Mouse (Mus musculus) MEL (cell line): ENCODE measurements around the gene Epb41l4b. TPM values are rescaled to one million over a fixed set of nuclear protein-coding genes. Genes with fewer than 3 reads are reported as not detected.

ENCODE experiments used
- DNase-seq: peaks from one replicate; pipeline ENCODE4 v3.0.0; 2011; ENCODE audit warnings: low read depth, low spot score
- H3K27ac ChIP-seq: 2 replicates; pipeline ENCODE4 v1.5.1; 2012; ENCODE audit warnings: low read depth, mild to moderate bottlenecking, control low read depth, low read length, moderate library complexity; ENCODE audit not compliant: control insufficient read depth
- H3K27me3 ChIP-seq, 2 experiments: fragments of 150-350 bp in 1 of 2; sonication (generic) in 1 of 2; 2 replicates each; pipeline ENCODE4 v1.6.1; 2012; ENCODE audit warnings: low read length in 2 of 2, mild to moderate bottlenecking in 2 of 2, improper control_type of control experiment in 1 of 2, moderate library complexity in 1 of 2; ENCODE audit not compliant: insufficient read depth in 2 of 2, control insufficient read depth in 1 of 2
- H3K36me3 ChIP-seq, 2 experiments: 2 replicates each; pipeline ENCODE4 v1.6.1; 2012 to 2014; ENCODE audit warnings: low read length in 2 of 2, improper control_type of control experiment in 1 of 2, inconsistent platforms in 1 of 2, mild to moderate bottlenecking in 1 of 2; ENCODE audit not compliant: insufficient read depth in 2 of 2, control insufficient read depth in 1 of 2
- H3K4me1 ChIP-seq, 2 experiments: fragments of 150-350 bp in 1 of 2; sonication (generic) in 1 of 2; 2 replicates each; pipeline ENCODE4 v1.6.1; 2012; ENCODE audit warnings: low read length in 2 of 2, improper control_type of control experiment in 1 of 2, mild to moderate bottlenecking in 1 of 2; ENCODE audit not compliant: insufficient read depth in 2 of 2, control insufficient read depth in 1 of 2
- H3K4me3 ChIP-seq, 2 experiments: fragments of 150-350 bp in 1 of 2; sonication (generic) in 1 of 2; 2 replicates each; pipeline ENCODE4 v1.5.1; 2012; ENCODE audit warnings: low read depth in 2 of 2, low read length in 2 of 2, mild to moderate bottlenecking in 2 of 2, moderate library complexity in 2 of 2, control low read depth in 1 of 2, improper control_type of control experiment in 1 of 2; ENCODE audit not compliant: control insufficient read depth in 1 of 2, insufficient read depth in 1 of 2
- H3K79me2 ChIP-seq: 2 replicates; pipeline ENCODE4 v1.6.1; 2012; ENCODE audit warnings: mild to moderate bottlenecking, low read length, moderate library complexity; ENCODE audit not compliant: control insufficient read depth, poor library complexity, insufficient read depth
- H3K9ac ChIP-seq: 2 replicates; pipeline ENCODE4 v1.6.1; 2012; ENCODE audit warnings: low read depth, mild to moderate bottlenecking, control low read depth, low read length, moderate library complexity; ENCODE audit not compliant: control insufficient read depth, poor library complexity, severe bottlenecking
- H3K9me3 ChIP-seq: fragments of 150-350 bp; sonication (generic); replicated peaks from 2 replicates; pipeline ENCODE4 v1.6.1; 2012; ENCODE audit warnings: mild to moderate bottlenecking, low read length, improper control_type of control experiment, moderate library complexity; ENCODE audit not compliant: insufficient read depth
- BHLHE40 ChIP-seq: IDR thresholded peaks from 2 replicates; pipeline ENCODE4 v1.6.1; 2012; ENCODE audit warnings: low read depth, mild to moderate bottlenecking, inconsistent platforms, low read length, improper control_type of control experiment, borderline replicate concordance
- CHD1 ChIP-seq: IDR thresholded peaks from 2 replicates; pipeline ENCODE4 v1.6.1; 2012; ENCODE audit warnings: low read depth, mild to moderate bottlenecking, inconsistent platforms, low read length, improper control_type of control experiment
- CHD2 ChIP-seq: IDR thresholded peaks from 2 replicates; pipeline ENCODE4 v1.6.1; 2011; ENCODE audit warnings: low read length, improper control_type of control experiment
- CTCF ChIP-seq, 3 experiments: IDR thresholded peaks in 2 of 3; conservative IDR thresholded peaks in 1 of 3; 2 replicates each; pipeline ENCODE4 v1.5.1; 2011 to 2012; ENCODE audit warnings: low read length in 3 of 3, low read depth in 2 of 3, mild to moderate bottlenecking in 2 of 3, improper control_type of control experiment in 1 of 3, inconsistent platforms in 1 of 3, mixed read lengths in 1 of 3, moderate library complexity in 1 of 3; ENCODE audit not compliant: control insufficient read depth in 1 of 3, insufficient read depth in 1 of 3, poor library complexity in 1 of 3, severe bottlenecking in 1 of 3
- E2F4 ChIP-seq: IDR thresholded peaks from 2 replicates; pipeline ENCODE4 v1.6.1; 2011; ENCODE audit warnings: low read depth, low read length, improper control_type of control experiment, borderline replicate concordance
- ELF1 ChIP-seq: IDR thresholded peaks from 2 replicates; pipeline ENCODE4 v1.6.1; 2014; ENCODE audit warnings: low read depth, mild to moderate bottlenecking, inconsistent platforms, low read length, improper control_type of control experiment, moderate library complexity
- EP300 ChIP-seq, 2 experiments: IDR thresholded peaks; 2 replicates each; pipeline ENCODE4 v1.6.1; 2011; ENCODE audit warnings: improper control_type of control experiment in 2 of 2, low read length in 2 of 2, low read depth in 1 of 2, mild to moderate bottlenecking in 1 of 2
- ETS1 ChIP-seq: IDR thresholded peaks from 2 replicates; pipeline ENCODE4 v1.6.1; 2012; ENCODE audit warnings: low read depth, mild to moderate bottlenecking, inconsistent platforms, low read length, improper control_type of control experiment, moderate library complexity
- GATA1 ChIP-seq: IDR thresholded peaks from 2 replicates; pipeline ENCODE4 v1.6.1; 2011; ENCODE audit warnings: low read depth, low read length, improper control_type of control experiment
- HCFC1 ChIP-seq: IDR thresholded peaks from 2 replicates; pipeline ENCODE4 v1.6.1; 2012; ENCODE audit warnings: low read depth, mild to moderate bottlenecking, inconsistent platforms, low read length, improper control_type of control experiment, moderate library complexity
- JUND ChIP-seq: IDR thresholded peaks from 2 replicates; pipeline ENCODE4 v1.6.1; 2011; ENCODE audit warnings: low read depth, mild to moderate bottlenecking, improper control_type of control experiment, low read length
- KAT2A ChIP-seq: conservative IDR thresholded peaks from 2 replicates; pipeline ENCODE4 v1.6.1; 2012; ENCODE audit warnings: low read depth, low read length, improper control_type of control experiment, inconsistent platforms
- MAFK ChIP-seq: IDR thresholded peaks from 2 replicates; pipeline ENCODE4 v1.6.1; 2011; ENCODE audit warnings: low read depth, mild to moderate bottlenecking, low read length, improper control_type of control experiment, borderline replicate concordance
- MAZ ChIP-seq: IDR thresholded peaks from 2 replicates; pipeline ENCODE4 v1.6.1; 2012; ENCODE audit warnings: low read depth, mild to moderate bottlenecking, inconsistent platforms, low read length, improper control_type of control experiment
- MYB ChIP-seq: IDR thresholded peaks from 2 replicates; pipeline ENCODE4 v1.6.1; 2011; ENCODE audit warnings: mild to moderate bottlenecking, low read depth, low read length, improper control_type of control experiment
- MYC ChIP-seq: IDR thresholded peaks from 2 replicates; pipeline ENCODE4 v1.6.1; 2011; ENCODE audit warnings: low read depth, mild to moderate bottlenecking, low read length, improper control_type of control experiment, moderate library complexity
- NELFE ChIP-seq: IDR thresholded peaks from 2 replicates; pipeline ENCODE4 v1.6.1; 2011; ENCODE audit warnings: low read depth, low read length, improper control_type of control experiment
- NRF1 ChIP-seq: IDR thresholded peaks from 2 replicates; pipeline ENCODE4 v1.6.1; 2014; ENCODE audit warnings: low read depth, mild to moderate bottlenecking, inconsistent platforms, low read length, improper control_type of control experiment, moderate library complexity; ENCODE audit not compliant: poor library complexity, insufficient read depth, severe bottlenecking
- POLR2A ChIP-seq, 2 experiments: IDR thresholded peaks; 2 replicates each; pipeline ENCODE4 v1.6.1; 2011 to 2012; ENCODE audit warnings: low read length in 2 of 2, mild to moderate bottlenecking in 2 of 2, control low read depth in 1 of 2, improper control_type of control experiment in 1 of 2, low read depth in 1 of 2, moderate library complexity in 1 of 2; ENCODE audit not compliant: control insufficient read depth in 1 of 2, insufficient read depth in 1 of 2, poor library complexity in 1 of 2
- POLR2AphosphoS2 ChIP-seq: IDR thresholded peaks from 2 replicates; pipeline ENCODE4 v1.6.1; 2011; ENCODE audit warnings: low read length, improper control_type of control experiment
- POLR2AphosphoS5 ChIP-seq: IDR thresholded peaks from 2 replicates; pipeline ENCODE4 v1.6.1; 2012; ENCODE audit warnings: low read depth, borderline replicate concordance, mild to moderate bottlenecking, inconsistent platforms, low read length, moderate library complexity, mixed read lengths
- RAD21 ChIP-seq: IDR thresholded peaks from 2 replicates; pipeline ENCODE4 v1.6.1; 2011; ENCODE audit warnings: mild to moderate bottlenecking, low read depth, low read length, improper control_type of control experiment
- RCOR1 ChIP-seq: IDR thresholded peaks from 2 replicates; pipeline ENCODE4 v1.6.1; 2012; ENCODE audit warnings: low read depth, mild to moderate bottlenecking, inconsistent platforms, low read length, improper control_type of control experiment
- SIN3A ChIP-seq: IDR thresholded peaks from 2 replicates; pipeline ENCODE4 v1.6.1; 2012; ENCODE audit warnings: low read length, improper control_type of control experiment, inconsistent platforms
- SMC3 ChIP-seq: IDR thresholded peaks from 2 replicates; pipeline ENCODE4 v1.6.1; 2011; ENCODE audit warnings: low read depth, low read length, improper control_type of control experiment
- TAL1 ChIP-seq: IDR thresholded peaks from 2 replicates; pipeline ENCODE4 v1.6.1; 2012; ENCODE audit warnings: mild to moderate bottlenecking, inconsistent platforms, low read length, moderate library complexity, mixed read lengths
- TBP ChIP-seq: IDR thresholded peaks from 2 replicates; pipeline ENCODE4 v1.8.0; 2011; ENCODE audit warnings: low read depth, low read length, improper control_type of control experiment
- TCF12 ChIP-seq: IDR thresholded peaks from 2 replicates; pipeline ENCODE4 v1.6.1; 2014; ENCODE audit warnings: low read depth, mild to moderate bottlenecking, inconsistent platforms, low read length, improper control_type of control experiment, moderate library complexity
- UBTF ChIP-seq: IDR thresholded peaks from 2 replicates; pipeline ENCODE4 v1.6.1; 2012; ENCODE audit warnings: low read depth, mild to moderate bottlenecking, inconsistent platforms, low read length, improper control_type of control experiment, moderate library complexity, borderline replicate concordance; ENCODE audit not compliant: insufficient read depth
- USF1 ChIP-seq: IDR thresholded peaks from 2 replicates; pipeline ENCODE4 v1.6.1; 2014; ENCODE audit warnings: low read depth, mild to moderate bottlenecking, inconsistent platforms, low read length, improper control_type of control experiment, moderate library complexity
- USF2 ChIP-seq, 2 experiments: IDR thresholded peaks; 2 replicates each; pipeline ENCODE4 v1.6.1; 2011 to 2012; ENCODE audit warnings: improper control_type of control experiment in 2 of 2, low read length in 2 of 2, borderline replicate concordance in 1 of 2, inconsistent platforms in 1 of 2, low read depth in 1 of 2, mild to moderate bottlenecking in 1 of 2; ENCODE audit not compliant: insufficient read depth in 1 of 2
- ZC3H11A ChIP-seq: IDR thresholded peaks from 2 replicates; pipeline ENCODE4 v1.6.1; 2012; ENCODE audit warnings: low read depth, mild to moderate bottlenecking, inconsistent platforms, low read length, improper control_type of control experiment
- ZKSCAN1 ChIP-seq: IDR thresholded peaks from 2 replicates; pipeline ENCODE4 v1.6.1; 2012; ENCODE audit warnings: low read depth, mild to moderate bottlenecking, inconsistent platforms, low read length, improper control_type of control experiment, moderate library complexity
- ZMIZ1 ChIP-seq: IDR thresholded peaks from 2 replicates; pipeline ENCODE4 v1.6.1; 2012; ENCODE audit warnings: low read depth, mild to moderate bottlenecking, inconsistent platforms, low read length, improper control_type of control experiment, moderate library complexity
- ZNF384 ChIP-seq: IDR thresholded peaks from 2 replicates; pipeline ENCODE4 v1.6.1; 2012; ENCODE audit warnings: low read depth, mild to moderate bottlenecking, inconsistent platforms, low read length, improper control_type of control experiment
- polyA plus RNA-seq, 2 experiments: library from polyadenylated mRNA; stranded (reverse) in 1 of 2; unstranded in 1 of 2; fragments of >175 nt in 1 of 2; fragments of >200 nt in 1 of 2; gene quantifications; 2 replicates each; pipeline versions ENCODE4 v1.2.1 to v1.2.4; 2012; ENCODE audit warnings: low replicate concordance in 2 of 2, low read depth in 1 of 2; ENCODE audit not compliant: insufficient read length in 2 of 2, insufficient read depth in 1 of 2, missing spikeins in 1 of 2
- total RNA-seq: library from RNA; depleted of rRNA; stranded (reverse); fragments of 300-350 nt; gene quantifications from 2 replicates; pipeline ENCODE4 v1.2.3, GENCODE M21; 2012

Gene Epb41l4b
- total and polyA plus RNA-seq, 3 experiments, result not detected

- H3K27me3 ChIP-seq, result no peaks in the 10 kb centered on the region
- H3K27ac ChIP-seq, result peak within 1 kb of the TSS; percentile 46
- no peaks in the 10 kb centered on the region for H3K9me3 ChIP-seq
- H3K36me3 ChIP-seq, result peaks cover 0 to 19% of the 10 kb centered on the region in 2 experiments; a peak in 2 of 4 replicates
- peaks cover 43% of the 10 kb centered on the region for H3K79me2 ChIP-seq
- H3K4me3 ChIP-seq, result peak within 1 kb of the TSS; percentile 87
- peak; percentile 96 for DNase-seq
- peak within 1 kb of the TSS; percentile 97 for H3K9ac ChIP-seq
- peaks cover 0 to 9% of the 10 kb centered on the region in 2 experiments for H3K4me1 ChIP-seq
- TF ChIP-seq UBTF (no peak), TCF12 (peak; percentile 50), CTCF (IDR thresholded peaks at IDR 0.05 in 2 of 3, conservative IDR thresholded peaks at IDR 0.05 in 1 of 3; ENCODE audit: control insufficient read depth in 1 of 3, insufficient read depth in 1 of 3, low read depth in 2 of 3, low read length in 3 of 3, poor library complexity in 1 of 3, severe bottlenecking in 1 of 3) (no peak), NELFE (peak; percentile 69), USF2 (IDR thresholded peaks at IDR 0.05; ENCODE audit: borderline replicate concordance in 1 of 2, insufficient read depth in 1 of 2, low read depth in 1 of 2, low read length in 2 of 2) (no peak), MAFK (no peak), USF1 (no peak), TBP (peak; percentile 45; the same call in 1 of the 2 replicates), MYB (no peak), CHD1 (no peak), GATA1 (no peak), ZNF384 (no peak), CHD2 (peak; percentile 21; the same call in 1 of the 2 replicates), HCFC1 (peak; percentile 98), SIN3A (peak; percentile 56), ZC3H11A (no peak), ZKSCAN1 (no peak), EP300 (IDR thresholded peaks at IDR 0.05; ENCODE audit: low read depth in 1 of 2, low read length in 2 of 2) (no peak), E2F4 (no peak), POLR2A (IDR thresholded peaks at IDR 0.05; ENCODE audit: control insufficient read depth in 1 of 2, insufficient read depth in 1 of 2, low read depth in 1 of 2, low read length in 2 of 2, poor library complexity in 1 of 2) (peak; percentile 72 to 82; a peak in 3 of 4 replicates), SMC3 (no peak), JUND (no peak), POLR2AphosphoS2 (peak; percentile 36; the same call in 1 of the 2 replicates), ELF1 (peak; percentile 58), ETS1 (no peak), ZMIZ1 (peak; percentile 62; the same call in 1 of the 2 replicates), POLR2AphosphoS5 (no peak), RAD21 (no peak), MAZ (peak; percentile 94), NRF1 (peak; percentile 74), KAT2A (peak; percentile 92), BHLHE40 (no peak), RCOR1 (no peak), TAL1 (no peak), MYC (peak; percentile 82)
Observed at GRCm38 (mm10) chr4:56946641-56947640, 196.3 kb downstream of the Epb41l4b start, which contains the start of gene Tmem245. Gene Tmem245, minus strand, starts transcription at chr4:56947437.
